ENCODE assay signal across 19 mouse cellular contexts in the genomic region with DNA sequence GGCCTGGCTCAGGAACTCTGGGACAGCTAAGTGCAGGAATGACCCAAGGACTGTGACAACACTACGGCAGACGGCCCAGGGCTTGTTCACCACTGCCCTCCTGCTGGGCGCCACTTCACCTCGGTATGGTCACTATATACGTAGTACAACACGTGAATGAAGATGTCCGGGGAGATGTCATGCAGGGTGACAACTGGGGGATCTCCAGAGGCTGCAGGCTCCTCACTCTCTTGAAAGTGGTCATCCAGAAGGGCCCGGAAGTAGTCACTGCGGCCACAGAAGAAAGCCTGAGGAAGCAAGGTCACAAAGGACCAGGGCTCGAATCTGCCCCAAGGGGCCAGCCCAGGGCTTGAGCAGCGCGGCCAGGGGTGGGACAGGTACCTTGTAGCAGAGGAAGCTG.
"Had no signal": no experiment of that assay in that cellular context is flagged by ENCODE, and none has a peak within 500 bp of the region (broad histone marks: within the 10 kb centered on the region; RNA-seq: fewer than 3 reads in every experiment).

No protein-coding gene starts in this region.

- H3K27ac ChIP-seq: kidney, embryonic 15.5 days; limb, embryonic 10.5 days; limb, embryonic 13.5 days; midbrain, embryonic 12.5 days; midbrain, embryonic 15.5 days; neural tube, embryonic 12.5 days; neural tube, embryonic 15.5 days; stomach, postnatal 0 days had no signal

- H3K4me2 ChIP-seq: kidney, embryonic 15.5 days; limb, embryonic 13.5 days; midbrain, embryonic 12.5 days; midbrain, embryonic 15.5 days; neural tube, embryonic 12.5 days; neural tube, embryonic 15.5 days had no signal

- H3K9me3 ChIP-seq: kidney, embryonic 15.5 days; limb, embryonic 10.5 days; limb, embryonic 13.5 days; midbrain, embryonic 12.5 days; midbrain, embryonic 15.5 days; neural tube, embryonic 12.5 days; neural tube, embryonic 15.5 days had no signal

- DNase-seq: kidney, adult 11 months; kidney, adult 8-10 months; kidney, postnatal 14 days; kidney, postnatal 4 days; lung, adult 18-20 months; right cerebral cortex, adult 18-20 months; right cerebral cortex, postnatal 14 days; right cerebral cortex, postnatal 4 days; thymus, adult 2 months; thymus, postnatal 14 days; thymus, postnatal 4 days had no signal

- H3K4me3 ChIP-seq: kidney, embryonic 15.5 days; limb, embryonic 10.5 days; limb, embryonic 13.5 days; midbrain, embryonic 12.5 days; midbrain, embryonic 15.5 days; neural tube, embryonic 12.5 days; neural tube, embryonic 15.5 days had no signal

- ATAC-seq: midbrain, embryonic 15.5 days had no signal

- H3K9ac ChIP-seq: kidney, embryonic 15.5 days; limb, embryonic 13.5 days; midbrain, embryonic 12.5 days; midbrain, embryonic 15.5 days; neural tube, embryonic 12.5 days; neural tube, embryonic 15.5 days had no signal

- H3K27me3 ChIP-seq: kidney, embryonic 15.5 days; limb, embryonic 13.5 days; midbrain, embryonic 12.5 days; midbrain, embryonic 15.5 days; neural tube, embryonic 12.5 days; neural tube, embryonic 15.5 days had no signal
